Mouse (Mus musculus) midbrain, embryonic 12.5 days (tissue): Measurements from ENCODE around the gene Cntnap2. TPM values are rescaled to one million over a fixed set of nuclear protein-coding genes. Genes with fewer than 3 reads are reported as not detected.
"Not testable (repeated sequence)": the region's sequence is repeated elsewhere in the genome, so short reads cannot be mapped to it uniquely, and the experiment has no call there.

Source experiments
- ATAC-seq: fragments of 200-750 bp; cut with Nextera tagmentation; 2 replicates; pipeline ENCODE4 v1.8.0; 2017; ENCODE audit warnings: low read depth, moderate TSS enrichment, moderate library complexity; ENCODE audit not compliant: low FRiP score
- H3K27ac ChIP-seq: fragments of 300-500 bp; sonication (generic); replicated peaks from 2 replicates; pipeline ENCODE4 v1.5.1; 2016; ENCODE audit warnings: mild to moderate bottlenecking
- H3K27me3 ChIP-seq: fragments of 300-500 bp; sonication (generic); 2 replicates; pipeline ENCODE4 v1.6.1; 2016; ENCODE audit warnings: mild to moderate bottlenecking
- H3K36me3 ChIP-seq: fragments of 300-500 bp; sonication (generic); 2 replicates; pipeline ENCODE4 v1.6.1; 2016
- H3K4me1 ChIP-seq: fragments of 300-500 bp; sonication (generic); 2 replicates; pipeline ENCODE4 v1.6.1; 2016
- H3K4me2 ChIP-seq: fragments of 300-500 bp; sonication (generic); replicated peaks from 2 replicates; pipeline ENCODE4 v1.6.1; 2016; ENCODE audit warnings: mild to moderate bottlenecking, moderate library complexity
- H3K4me3 ChIP-seq: fragments of 300-500 bp; sonication (generic); 2 replicates; pipeline ENCODE4 v1.5.1; 2016; ENCODE audit warnings: mild to moderate bottlenecking
- H3K9ac ChIP-seq: fragments of 300-500 bp; sonication (generic); replicated peaks from 2 replicates; pipeline ENCODE4 v1.6.1; 2016; ENCODE audit warnings: mild to moderate bottlenecking, moderate library complexity
- H3K9me3 ChIP-seq: fragments of 300-500 bp; sonication (generic); 2 replicates; pipeline ENCODE4 v1.6.1; 2016; ENCODE audit warnings: mild to moderate bottlenecking
- WGBS: fragments of 180-500 bp; shearing (Covaris S2); methylation state at CpG from one replicate; pipeline ENCODE4 v1.1.7; 2016; 5-methylcytosine and 5-hydroxymethylcytosine counted together
- polyA plus RNA-seq: library from polyadenylated mRNA; unstranded; fragments of >200 nt; fragmentation: Nextera tagmentation; extraction: Ambion mirVana; gene quantifications from 2 replicates; pipeline ENCODE4 v1.2.1, GENCODE M21; 2016

The Cntnap2 gene
- polyA plus RNA-seq, 1 experiment from 2014 or later: 41.7 TPM

DNA sequence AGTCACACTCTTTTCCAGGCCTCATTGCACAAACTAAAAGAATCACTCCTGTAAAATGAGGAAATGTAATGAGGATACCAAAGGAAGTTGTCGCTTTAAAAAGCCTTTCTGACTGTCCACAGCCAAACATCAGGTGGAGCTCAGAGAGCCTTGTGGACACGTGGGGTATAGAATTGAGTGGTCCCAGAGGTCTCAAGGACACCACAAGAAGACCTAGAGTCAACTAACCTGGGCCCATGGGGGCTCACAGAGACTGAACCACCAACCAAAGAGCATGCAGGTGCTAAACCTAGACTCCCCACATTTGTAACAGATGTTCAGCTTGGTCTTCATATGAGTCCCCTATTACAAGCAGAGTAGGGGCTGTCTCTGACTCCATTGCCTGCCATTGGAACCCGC, 2117.0 kb downstream of the Cntnap2 start:
- not testable (repeated sequence) for H3K36me3 ChIP-seq, H3K4me3 ChIP-seq, H3K9ac ChIP-seq, H3K27me3 ChIP-seq, H3K9me3 ChIP-seq, H3K4me1 ChIP-seq
- Histone ChIP-seq H3K27ac (0 out of 2 replicates have a peak overlapping the region, but pooled peaks have one; percentile 58), H3K4me2 (peak overlapping the region; percentile 30)
- WGBS: 58% methylated on average over 3 of the region's 3 CpGs
- 0 out of 2 replicates have a peak, but pooled peaks have one; percentile 44 for ATAC-seq

DNA sequence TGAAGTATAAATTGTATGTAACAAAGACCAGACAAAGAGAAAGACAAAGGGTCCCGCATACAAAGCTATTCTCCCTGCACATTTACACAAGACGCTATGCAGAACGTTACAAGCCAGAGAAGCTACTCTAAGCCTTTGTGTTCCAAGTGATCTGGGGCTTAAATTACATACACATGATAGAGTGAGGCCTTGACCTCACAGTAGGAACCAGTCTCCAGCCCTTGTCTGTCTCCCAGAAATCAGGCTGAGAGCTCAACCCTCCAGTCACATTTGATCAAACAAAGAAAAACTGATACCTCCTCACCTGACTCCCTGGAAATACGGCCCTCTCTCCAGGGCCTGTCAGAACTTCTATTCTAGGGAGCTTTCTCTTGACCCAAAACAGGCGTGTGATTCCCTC, 2122.2 kb downstream of the Cntnap2 start:
- H3K27ac ChIP-seq, H3K4me3 ChIP-seq, H3K4me2 ChIP-seq, H3K27me3 ChIP-seq, H3K4me1 ChIP-seq, H3K36me3 ChIP-seq, H3K9ac ChIP-seq, ATAC-seq, H3K9me3 ChIP-seq: not testable (repeated sequence)
- 48% methylated on average over 5 of the region's 5 CpGs for WGBS

DNA sequence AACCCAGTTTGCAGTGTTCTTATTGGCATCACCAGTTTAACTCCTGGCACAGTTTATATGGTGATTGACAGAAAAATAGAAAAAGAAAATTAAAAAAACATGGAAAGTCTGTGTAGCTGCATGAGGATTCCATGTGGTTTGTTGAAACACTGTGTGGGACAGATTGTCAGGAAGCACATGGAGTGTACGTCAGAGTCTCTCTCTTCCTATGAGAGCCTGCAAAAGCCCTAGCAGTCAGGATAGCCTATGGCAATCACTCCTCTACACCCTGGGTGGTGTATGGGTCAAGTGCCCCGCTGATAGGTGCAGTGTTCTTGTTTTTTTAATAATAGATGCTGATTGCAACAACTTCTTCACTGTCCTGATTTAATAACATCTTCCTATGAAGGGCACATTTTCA, 2123.1 kb downstream of the Cntnap2 start:
- H3K9ac ChIP-seq: no peak overlapping the region
- ATAC-seq: no peak
- no peak overlapping the region for H3K27ac ChIP-seq
- H3K36me3 ChIP-seq: no peaks in the 10 kb centered on the region
- WGBS: 70% methylated on average over 2 of the region's 2 CpGs
- no peaks in the 10 kb centered on the region for H3K9me3 ChIP-seq
- no peaks in the 10 kb centered on the region for H3K27me3 ChIP-seq
- H3K4me1 ChIP-seq: no peaks in the 10 kb centered on the region
- no peak overlapping the region for H3K4me2 ChIP-seq
- H3K4me3 ChIP-seq: no peak overlapping the region

DNA sequence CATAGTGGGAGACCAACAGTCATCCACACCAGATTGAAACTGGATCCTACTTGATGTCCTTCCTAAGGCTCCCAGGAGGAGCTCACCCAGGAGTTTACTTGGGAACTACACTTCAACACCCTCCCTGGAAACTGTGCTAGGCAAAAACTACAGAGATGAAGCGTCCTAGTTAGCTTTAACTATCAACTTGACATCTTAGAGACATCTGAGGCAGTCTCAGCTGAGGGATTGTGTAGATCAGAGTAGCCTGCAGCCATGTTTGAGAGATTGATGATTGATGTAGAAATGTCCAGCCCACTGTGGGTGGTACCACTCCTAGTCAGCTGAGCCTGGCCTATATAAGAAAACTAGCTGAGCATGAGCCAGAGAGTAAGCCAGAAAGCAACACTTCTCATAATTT, 2123.6 kb downstream of the Cntnap2 start:
- Histone ChIP-seq H3K4me3 (no peak overlapping the region), H3K27me3 (no peaks in the 10 kb centered on the region), H3K9ac (no peak overlapping the region), H3K36me3 (no peaks in the 10 kb centered on the region), H3K27ac (no peak overlapping the region), H3K4me2 (no peak overlapping the region), H3K4me1 (no peaks in the 10 kb centered on the region), H3K9me3 (no peaks in the 10 kb centered on the region)
- ATAC-seq: no peak
- 86% methylated on average over 1 of the region's 1 CpGs for WGBS

DNA sequence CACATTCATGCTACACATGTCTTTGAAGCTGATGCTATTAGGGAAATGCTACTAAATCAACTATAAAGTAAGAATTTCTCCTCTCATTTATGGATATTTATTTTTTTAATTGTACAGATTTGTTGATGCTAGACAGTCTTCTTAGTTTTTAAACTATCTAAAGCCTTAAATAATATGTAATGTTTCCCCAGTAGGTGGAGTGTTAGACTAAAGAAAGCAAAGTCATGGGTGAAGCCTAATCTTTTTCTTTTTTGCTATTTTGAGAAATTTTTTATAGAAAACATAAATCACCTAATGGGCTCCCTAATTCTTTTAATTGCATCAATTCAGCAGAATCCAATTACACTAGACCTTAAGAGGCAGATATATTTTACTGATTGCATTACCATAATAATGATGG, 2124.7 kb downstream of the Cntnap2 start:
- not testable (repeated sequence) for H3K27me3 ChIP-seq, H3K4me1 ChIP-seq, H3K9ac ChIP-seq, H3K4me2 ChIP-seq, H3K9me3 ChIP-seq, H3K27ac ChIP-seq, H3K4me3 ChIP-seq, ATAC-seq, H3K36me3 ChIP-seq

DNA sequence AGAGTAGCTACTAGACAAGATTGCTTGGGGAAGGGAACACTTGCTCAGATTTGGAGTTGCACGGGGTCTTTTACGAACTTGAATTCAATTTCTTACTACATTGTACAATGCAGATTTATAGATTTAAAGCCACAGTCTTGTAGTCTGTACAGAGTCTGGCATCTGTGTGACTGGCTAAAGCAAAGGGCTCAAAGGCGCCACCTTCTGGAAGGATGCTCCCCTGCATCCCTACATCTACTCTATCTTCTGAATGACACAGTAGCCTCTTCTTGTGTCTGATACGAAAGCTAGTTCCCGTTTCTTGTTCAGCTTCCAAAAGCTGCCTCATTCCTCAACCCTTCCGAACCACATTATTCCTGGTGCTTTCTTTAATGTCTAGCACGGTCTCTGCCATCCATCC, 2129.0 kb downstream of the Cntnap2 start:
- Histone ChIP-seq H3K9me3 (no peaks in the 10 kb centered on the region), H3K27ac (no peak overlapping the region), H3K27me3 (peaks cover 14% of the 10 kb centered on the region; the same call in 1 of the 2 replicates), H3K4me2 (no peak overlapping the region), H3K4me3 (no peak overlapping the region), H3K4me1 (no peaks in the 10 kb centered on the region), H3K9ac (no peak overlapping the region), H3K36me3 (no peaks in the 10 kb centered on the region)
- no peak for ATAC-seq
- 75% methylated on average over 7 of the region's 7 CpGs for WGBS

DNA sequence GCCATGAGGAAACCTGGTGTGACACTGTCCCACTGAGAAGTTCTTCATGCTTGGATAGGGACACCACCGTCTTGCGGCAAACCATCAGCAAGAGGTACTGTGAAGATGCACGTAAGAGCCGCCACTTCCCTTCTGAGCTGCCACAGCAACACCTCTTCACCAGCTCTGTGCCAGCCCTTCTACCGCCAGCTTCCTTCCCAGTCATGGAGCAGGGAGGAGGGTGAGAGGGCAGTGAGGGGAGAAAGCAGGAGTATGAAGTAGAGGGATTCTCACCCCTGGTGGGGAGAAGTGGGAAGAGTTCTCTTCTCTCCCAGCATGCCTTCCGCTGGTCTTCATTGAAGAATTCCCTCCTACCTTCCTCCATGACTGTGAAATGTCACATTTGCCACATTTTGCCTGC, 2129.4 kb downstream of the Cntnap2 start:
- H3K9me3 ChIP-seq, H3K36me3 ChIP-seq, H3K9ac ChIP-seq, H3K4me2 ChIP-seq, H3K4me3 ChIP-seq, H3K4me1 ChIP-seq, ATAC-seq, H3K27ac ChIP-seq: not testable (repeated sequence)
- H3K27me3 ChIP-seq: peaks cover 14% of the 10 kb centered on the region; the same call in 1 of the 2 replicates
- WGBS: 85% methylated on average over 6 of the region's 6 CpGs

DNA sequence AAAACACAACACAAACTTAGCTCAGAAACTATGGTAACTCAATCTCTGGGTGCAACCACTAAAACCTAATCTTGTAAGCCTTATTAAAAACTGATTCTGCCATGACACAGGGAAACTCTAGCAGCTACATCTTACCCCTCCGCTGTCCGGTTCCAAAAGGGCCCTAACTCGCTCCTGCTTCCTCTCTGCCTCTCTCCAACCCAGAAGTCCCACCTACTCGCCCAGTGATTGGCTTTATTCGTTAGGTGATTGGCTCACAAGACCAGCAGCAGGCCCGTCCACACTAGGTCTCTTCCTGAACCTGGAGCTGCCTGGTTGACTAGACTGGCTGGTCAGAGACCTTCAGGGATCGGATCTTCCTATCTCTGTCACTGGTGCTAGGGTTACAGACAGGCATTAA, 2131.1 kb downstream of the Cntnap2 start:
- ATAC-seq: no peak

DNA sequence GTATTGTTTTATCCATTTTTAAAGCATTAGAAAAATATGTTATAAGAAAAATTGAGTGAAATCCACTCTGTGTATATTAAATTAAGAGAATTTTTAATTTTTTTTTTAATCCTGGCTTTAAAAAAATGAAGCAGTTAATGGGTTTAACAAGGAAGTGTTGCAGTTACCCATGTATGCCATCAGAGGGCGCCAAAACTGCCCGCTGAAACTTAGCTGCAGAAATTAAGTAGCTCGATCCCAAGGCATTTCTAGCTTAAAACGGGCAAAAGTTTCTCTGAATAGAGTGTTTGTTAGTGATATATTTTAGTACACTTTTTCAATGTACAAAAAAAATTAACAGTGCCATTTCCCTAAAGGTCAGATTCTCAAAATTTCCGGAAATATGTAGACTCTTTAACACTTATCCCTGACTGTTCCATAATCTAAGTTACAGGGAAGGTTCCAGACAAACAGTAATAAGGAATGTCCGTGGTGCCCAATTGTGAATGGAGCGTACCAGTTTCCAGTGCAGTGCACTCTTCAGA, 2132.2 kb downstream of the Cntnap2 start:
- WGBS: 22% methylated on average over 7 of the region's 7 CpGs

More for the DNA sequence above, 2131.1 kb downstream of the Cntnap2 start:
- Histone ChIP-seq H3K4me1 (no peaks in the 10 kb centered on the region), H3K27ac (no peak overlapping the region), H3K9ac (no peak overlapping the region), H3K4me3 (no peak overlapping the region), H3K27me3 (peaks cover 14% of the 10 kb centered on the region; the same call in 1 of the 2 replicates), H3K9me3 (no peaks in the 10 kb centered on the region), H3K36me3 (no peaks in the 10 kb centered on the region), H3K4me2 (no peak overlapping the region)
- WGBS: 75% methylated on average over 7 of the region's 7 CpGs

DNA sequence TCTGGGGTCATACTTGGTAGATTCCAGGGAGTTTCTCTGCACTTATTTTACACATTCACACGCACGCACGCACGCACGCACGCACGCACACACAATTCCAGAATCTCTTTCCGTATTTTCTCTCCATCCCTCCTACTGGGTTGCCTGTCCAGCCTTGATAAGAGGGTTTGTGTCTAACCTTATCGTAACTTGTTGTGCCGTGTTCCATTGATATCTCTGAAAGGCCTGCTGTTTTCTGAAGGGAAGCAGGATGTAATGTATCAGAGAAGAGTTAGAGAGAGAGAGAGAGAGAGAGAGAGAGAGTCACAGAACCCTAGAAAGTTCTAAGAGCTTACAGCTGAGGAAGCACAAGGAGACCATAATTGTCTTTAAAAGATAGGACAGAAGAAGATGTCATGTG, 2132.8 kb downstream of the Cntnap2 start:
- Histone ChIP-seq H3K4me2 (no peak overlapping the region), H3K9ac (no peak overlapping the region), H3K4me3 (no peak overlapping the region), H3K36me3 (no peaks in the 10 kb centered on the region), H3K27me3 (peaks cover 14% of the 10 kb centered on the region; the same call in 1 of the 2 replicates), H3K9me3 (no peaks in the 10 kb centered on the region), H3K4me1 (no peaks in the 10 kb centered on the region), H3K27ac (no peak overlapping the region)
- 85% methylated on average over 10 of the region's 10 CpGs for WGBS
- ATAC-seq: no peak

More for the DNA sequence above, 2132.2 kb downstream of the Cntnap2 start:
- no peaks in the 10 kb centered on the region for H3K9me3 ChIP-seq
- no peak overlapping the region for H3K4me2 ChIP-seq
- H3K4me3 ChIP-seq: no peak overlapping the region
- H3K4me1 ChIP-seq: no peaks in the 10 kb centered on the region
- no peak overlapping the region for H3K27ac ChIP-seq
- H3K27me3 ChIP-seq: peaks cover 14% of the 10 kb centered on the region; the same call in 1 of the 2 replicates
- no peaks in the 10 kb centered on the region for H3K36me3 ChIP-seq
- ATAC-seq: no peak
- H3K9ac ChIP-seq: no peak overlapping the region

DNA sequence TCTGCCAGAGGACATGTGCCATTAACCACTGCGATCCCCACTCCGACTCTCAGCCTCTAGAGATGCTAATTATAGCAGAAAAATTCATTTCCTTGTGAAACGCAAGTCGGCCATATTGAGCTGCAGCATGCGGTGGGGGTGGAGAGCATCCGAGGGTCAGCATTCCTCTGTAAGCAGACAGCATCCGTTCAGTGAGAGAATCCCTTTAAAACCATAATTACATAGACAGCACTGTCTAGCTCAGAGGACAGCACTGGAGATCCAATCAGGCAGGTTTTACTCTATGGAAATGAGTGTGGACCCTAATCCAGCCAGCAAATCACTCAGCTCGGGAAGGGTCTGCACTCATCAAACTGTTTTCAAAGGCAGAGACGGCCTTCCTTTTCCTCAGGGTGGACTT, 2133.3 kb downstream of the Cntnap2 start:
- no peak overlapping the region for H3K27ac ChIP-seq
- H3K36me3 ChIP-seq: no peaks in the 10 kb centered on the region
- WGBS: 71% methylated on average over 9 of the region's 9 CpGs
- H3K4me3 ChIP-seq: no peak overlapping the region
- H3K4me2 ChIP-seq: no peak overlapping the region
- no peaks in the 10 kb centered on the region for H3K9me3 ChIP-seq
- H3K4me1 ChIP-seq: 0 out of 2 replicates have a peak, but pooled peaks cover 3% of the 10 kb centered on the region
- no peak for ATAC-seq
- H3K9ac ChIP-seq: no peak overlapping the region
- peaks cover 14% of the 10 kb centered on the region; the same call in 1 of the 2 replicates for H3K27me3 ChIP-seq

DNA sequence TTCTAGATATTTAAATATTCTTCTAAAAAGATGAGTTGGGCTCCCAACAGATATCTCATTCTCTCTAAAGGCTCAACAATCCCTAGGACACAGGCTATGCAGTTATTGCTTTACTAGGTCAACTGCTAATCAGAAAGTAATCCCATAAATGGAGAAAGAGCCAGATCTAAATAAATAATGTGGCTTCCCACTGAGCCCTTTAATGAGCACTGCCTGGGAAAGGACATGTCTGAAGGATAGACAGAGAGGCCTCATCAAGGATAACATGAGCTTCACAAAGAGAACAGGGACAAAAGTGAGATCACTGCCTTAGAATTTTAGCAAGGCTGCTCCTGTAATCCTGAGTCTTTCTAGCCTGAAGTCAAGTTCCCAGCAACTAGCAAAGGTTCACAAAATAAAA, 2138.4 kb downstream of the Cntnap2 start:
- peaks cover 5% of the 10 kb centered on the region; the same call in 1 of the 2 replicates for H3K27me3 ChIP-seq
- H3K4me2 ChIP-seq: no peak overlapping the region
- H3K27ac ChIP-seq: no peak overlapping the region
- H3K9ac ChIP-seq: no peak overlapping the region
- ATAC-seq: 0 out of 2 replicates have a peak, but pooled peaks have one; percentile 23
- H3K36me3 ChIP-seq: no peaks in the 10 kb centered on the region
- peaks cover 4% of the 10 kb centered on the region; the same call in 1 of the 2 replicates for H3K9me3 ChIP-seq
- H3K4me1 ChIP-seq: peaks cover 8% of the 10 kb centered on the region; the same call in 1 of the 2 replicates
- no peak overlapping the region for H3K4me3 ChIP-seq

DNA sequence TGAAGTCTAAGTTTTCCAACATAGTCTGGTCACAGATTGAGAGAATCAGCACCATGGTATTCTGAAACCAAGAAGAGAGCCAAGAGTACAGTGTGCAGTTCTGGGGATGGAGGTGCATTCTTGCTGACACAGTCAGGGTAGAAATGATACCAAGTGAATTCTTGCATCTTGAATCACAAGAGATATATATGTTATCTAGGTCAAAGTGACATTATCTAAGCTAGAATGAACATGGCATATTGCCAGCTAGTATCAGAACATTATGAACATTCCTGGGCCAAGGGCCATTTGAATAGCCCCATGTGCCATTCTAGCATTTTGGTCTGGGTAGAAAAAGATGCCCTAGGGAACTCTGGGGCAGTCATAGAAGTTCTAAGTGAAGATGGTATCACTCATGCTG, 2141.5 kb downstream of the Cntnap2 start:
- H3K4me1 ChIP-seq: peaks cover 8% of the 10 kb centered on the region; the same call in 1 of the 2 replicates
- H3K9ac ChIP-seq: no peak overlapping the region
- no peaks in the 10 kb centered on the region for H3K36me3 ChIP-seq
- H3K27me3 ChIP-seq: no peaks in the 10 kb centered on the region
- ATAC-seq: no peak
- no peak overlapping the region for H3K27ac ChIP-seq
- H3K4me2 ChIP-seq: no peak overlapping the region
- no peak overlapping the region for H3K4me3 ChIP-seq
- H3K9me3 ChIP-seq: peaks cover 4% of the 10 kb centered on the region; the same call in 1 of the 2 replicates
